ENCODE assay signal across 8 mouse cellular contexts in genomic region chr3:32698228-32698863, GRCm38 (mm10). TPM values are rescaled to one million over a fixed set of nuclear protein-coding genes. Genes with fewer than 3 reads are reported as not detected.
DNase-seq lines count a peak whose midpoint lies in the region; ATAC-seq and TF ChIP-seq lines count a peak whose summit lies in the region.

No protein-coding gene starts in this region.

- 24% methylated on average over 7 of the region's 7 CpGs for WGBS in heart, adult 2 months
- 44% methylated on average over 7 of the region's 7 CpGs for WGBS in kidney, embryonic 16.5 days

- no peak overlapping the region for H3K27ac ChIP-seq in heart, adult 2 months
- no peak overlapping the region for H3K27ac ChIP-seq in kidney, embryonic 16.5 days (ENCODE audit: low read length)

- peak; percentile 100; the same call in 1 of the 2 replicates for TF ChIP-seq CTCF in heart, adult 2 months (IDR thresholded peaks at IDR 0.05)

- peak; percentile 59; the same call in 1 of the 2 replicates for ATAC-seq in kidney, embryonic 16.5 days (ENCODE audit: low FRiP score, low TSS enrichment)
- ATAC-seq in monocyte, adult 5-6 weeks (replicated peaks; ENCODE audit: insufficient number of reproducible peaks, low FRiP score, low TSS enrichment, poor library complexity, severe bottlenecking) = peak; percentile 70

- intact Hi-C loops in heart, adult 2 months (cut with DNase I) = loop anchor here (1.0 to 2.0 kb wide), 3 partner anchors 88 to 365 kb away; no protein-coding TSS in a partner anchor

- peak; percentile 77 for TF ChIP-seq EP300 in heart, adult 2 months (IDR thresholded peaks at IDR 0.05; ENCODE audit: insufficient read depth, low read depth, low read length)

- no peak overlapping the region for H3K4me3 ChIP-seq in heart, adult 2 months
- H3K4me3 ChIP-seq in kidney, embryonic 16.5 days (ENCODE audit: low read length) = no peak overlapping the region

- no peak overlapping the region for H3K9ac ChIP-seq in heart, adult 2 months (ENCODE audit: low read depth, low read length)
- no peak overlapping the region for H3K9ac ChIP-seq in kidney, embryonic 16.5 days (replicated peaks; ENCODE audit: low read length)

- H3K36me3 ChIP-seq in heart, adult 2 months (ENCODE audit: control insufficient read depth, insufficient read depth, low read length) = no peaks in the 10 kb centered on the region
- no peaks in the 10 kb centered on the region for H3K36me3 ChIP-seq in kidney, embryonic 16.5 days (ENCODE audit: insufficient read depth, low read length)

- no peaks in the 10 kb centered on the region for H3K4me1 ChIP-seq in heart, adult 2 months (ENCODE audit: control insufficient read depth, insufficient read depth, low read length)
- H3K4me1 ChIP-seq in kidney, embryonic 16.5 days (ENCODE audit: insufficient read depth, low read length) = no peaks in the 10 kb centered on the region

- H3K27me3 ChIP-seq in heart, adult 2 months (ENCODE audit: control insufficient read depth, insufficient read depth, low read length) = no peaks in the 10 kb centered on the region
- H3K27me3 ChIP-seq in kidney, embryonic 16.5 days (ENCODE audit: insufficient read depth, low read length) = no peaks in the 10 kb centered on the region

- TF ChIP-seq POLR2A in heart, adult 2 months (IDR thresholded peaks at IDR 0.05; ENCODE audit: insufficient read depth, low read depth, low read length) = no peak

- no peaks in the 10 kb centered on the region for H3K79me2 ChIP-seq in heart, adult 2 months (replicated peaks; ENCODE audit: control insufficient read depth, insufficient read depth, low read length)

- no peak overlapping the region for H3K4me2 ChIP-seq in kidney, embryonic 16.5 days (replicated peaks; ENCODE audit: low read depth, low read length)

- H3K9me3 ChIP-seq in kidney, embryonic 16.5 days (ENCODE audit: low read length) = no peaks in the 10 kb centered on the region

- DNase-seq in 3134 (ENCODE audit: extremely low read depth, insufficient read length, low spot score) = peak; percentile 55
- peak; percentile 85 for DNase-seq in adrenal gland, adult 2 months
- peak; percentile 86 for DNase-seq in embryo, embryonic 11 days
- DNase-seq in heart, adult 2 months = peak; percentile 82 to 90
- peak; percentile 88 for DNase-seq in liver
- DNase-seq in spleen, postnatal 4 days (ENCODE audit: low spot score in 2 of 2) = peak; percentile 83 to 94

RNA-seq across cellular contexts. Expression of gene Actl6a, which starts 7.8 kb away (rescaled TPM):
- total RNA-seq in adrenal gland, adult 2 months (2021) = 10 to 100 TPM; 40.5 to 46.7 TPM
- 10.5 and 12.6 TPM in 2 replicates for polyA plus RNA-seq in adrenal gland, adult 2 months (2012; rRNA removed)
- total RNA-seq in heart, adult 2 months (2021) = 10 to 100 TPM; 22.1 to 22.9 TPM
- 11.1 and 18.1 TPM in 2 replicates for polyA plus RNA-seq in heart, adult 2 months (2012; rRNA removed)
- 188 and 196 TPM in 2 replicates for polyA plus RNA-seq in kidney, embryonic 16.5 days (2015; fragmentation: Nextera tagmentation; extraction: Ambion mirVana)
- 53.7 to 82.1 TPM (median 65.7 TPM) in 3 replicates for total RNA-seq in monocyte, adult 5-6 weeks (2017)

RNA-seq across cellular contexts. Expression of gene Ndufb5, which starts 38.4 kb away (rescaled TPM):
- total RNA-seq in adrenal gland, adult 2 months (2021) = 100 to 1,000 TPM; 306 to 393 TPM
- 475 and 574 TPM in 2 replicates for polyA plus RNA-seq in adrenal gland, adult 2 months (2012; rRNA removed)
- 100 to 1,000 TPM; 793 to 933 TPM for total RNA-seq in heart, adult 2 months (2021)
- 925 and 1,211 TPM in 2 replicates for polyA plus RNA-seq in heart, adult 2 months (2012; rRNA removed)
- 325 and 353 TPM in 2 replicates for polyA plus RNA-seq in kidney, embryonic 16.5 days (2015; fragmentation: Nextera tagmentation; extraction: Ambion mirVana)
- 91.5 to 116 TPM (median 116 TPM) in 3 replicates for total RNA-seq in monocyte, adult 5-6 weeks (2017)

RNA-seq across cellular contexts. Expression of gene Mrpl47, which starts 39.1 kb away (rescaled TPM):
- total RNA-seq in adrenal gland, adult 2 months (2021) = 10 to 100 TPM; 36.0 to 40.0 TPM
- polyA plus RNA-seq in adrenal gland, adult 2 months (2012; rRNA removed) = 0.58 and 0.59 TPM in 2 replicates
- total RNA-seq in heart, adult 2 months (2021) = 10 to 100 TPM; 39.3 to 44.8 TPM
- 4.8 and 10.8 TPM in 2 replicates for polyA plus RNA-seq in heart, adult 2 months (2012; rRNA removed)
- 31.9 and 33.3 TPM in 2 replicates for polyA plus RNA-seq in kidney, embryonic 16.5 days (2015; fragmentation: Nextera tagmentation; extraction: Ambion mirVana)
- total RNA-seq in monocyte, adult 5-6 weeks (2017) = 7.0 to 12.6 TPM (median 10.5 TPM) in 3 replicates
